Mouse (Mus musculus) ES-Bruce4 (cell line): Measurements from ENCODE around the gene Plcb1.

Source experiments
- CTCF ChIP-seq: IDR thresholded peaks from one replicate; pipeline ENCODE4 v1.8.1; 2011; ENCODE audit warnings: low read depth, low read length
- EP300 ChIP-seq: IDR thresholded peaks from 2 replicates; pipeline ENCODE4 v1.6.1; 2011; ENCODE audit warnings: low read depth, low read length; ENCODE audit not compliant: insufficient read depth
- POLR2A ChIP-seq: IDR thresholded peaks from one replicate; pipeline ENCODE4 v1.8.1; 2011; ENCODE audit warnings: low read length; ENCODE audit not compliant: insufficient read depth

- TF ChIP-seq CTCF (no peak), EP300 (no peak), POLR2A (no peak)
These were observed 546.0 kb downstream of the Plcb1 start for GRCm38 (mm10) chr2:135331868-135332267.
